Mouse (Mus musculus) lung, postnatal 0 days (tissue): Measurements from ENCODE around the gene Pth2.

Experiments
- CTCF ChIP-seq: IDR thresholded peaks from 2 replicates; pipeline ENCODE4 v1.5.1; 2016; ENCODE audit warnings: antibody characterized with exemption, mild to moderate bottlenecking
- EP300 ChIP-seq: IDR thresholded peaks from 2 replicates; pipeline ENCODE4 v1.6.1; 2016; ENCODE audit warnings: antibody characterized with exemption, mild to moderate bottlenecking, control low read depth

DNA sequence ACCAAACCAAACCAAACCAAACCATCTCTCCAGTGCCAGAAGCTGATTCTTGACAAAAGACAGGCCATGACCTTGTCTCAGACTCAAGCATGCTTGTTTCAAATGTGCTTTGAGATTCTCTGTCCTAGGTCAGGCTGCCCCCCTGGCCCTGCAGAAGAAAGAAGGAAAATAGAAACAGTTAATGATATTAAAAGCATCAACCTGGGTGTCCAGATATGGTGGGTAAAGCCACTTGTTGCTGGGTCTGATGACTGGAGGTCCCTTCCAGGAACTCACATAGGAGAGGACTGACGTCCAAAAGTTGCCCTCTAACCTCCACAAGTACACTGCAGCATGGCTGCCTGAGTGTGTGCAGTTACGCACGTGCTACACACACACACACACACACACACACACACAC lies 19.9 kb upstream of the Pth2 start:
- TF ChIP-seq CTCF, result no peak
- TF ChIP-seq EP300, result no peak
